In genomic region chr11:94979462-94980179, GRCm38 (mm10) we compare ENCODE assay signal across 10 mouse cellular contexts. TPM values are rescaled to one million over a fixed set of nuclear protein-coding genes. Genes with fewer than 3 reads are reported as not detected.
DNase-seq lines count a peak whose midpoint lies in the region; ATAC-seq lines count a peak whose summit lies in the region.
"Had no signal": no experiment of that assay in that cellular context is flagged by ENCODE, and none has a peak within 500 bp of the region (broad histone marks: within the 10 kb centered on the region; RNA-seq: fewer than 3 reads in every experiment).

No protein-coding gene starts in this region.

- WGBS in kidney, embryonic 16.5 days = 77% methylated on average over 11 of the region's 11 CpGs
- WGBS in embryonic facial prominence, embryonic 14.5 days = 73% methylated on average over 11 of the region's 11 CpGs
- 75% methylated on average over 11 of the region's 11 CpGs for WGBS in hindbrain, embryonic 15.5 days
- WGBS in midbrain, embryonic 13.5 days = 81% methylated on average over 11 of the region's 11 CpGs

- DNase-seq in kidney, postnatal 10 days = no peak
- no peak for DNase-seq in embryonic facial prominence, embryonic 14.5 days (ENCODE audit: low spot score)
- no peak for DNase-seq in thymus, postnatal 4 days
- no peak for DNase-seq in layer of hippocampus, postnatal 25 days (ENCODE audit: extremely low spot score in 1 of 2, low spot score in 1 of 2)
- no peak for DNase-seq in ovary, postnatal 14 days (ENCODE audit: low spot score)

- H3K4me3 ChIP-seq in kidney, embryonic 16.5 days (ENCODE audit: low read length) = no peak overlapping the region
- peak overlapping the region; percentile 30 for H3K4me3 ChIP-seq in embryonic facial prominence, embryonic 14.5 days (ENCODE audit: low read depth, low read length)
- peak overlapping the region; percentile 26 for H3K4me3 ChIP-seq in hindbrain, embryonic 15.5 days
- H3K4me3 ChIP-seq in midbrain, embryonic 13.5 days (replicated peaks) = peak overlapping the region; percentile 23

- no peak overlapping the region for H3K27ac ChIP-seq in kidney, embryonic 16.5 days (ENCODE audit: low read length)
- no peak overlapping the region for H3K27ac ChIP-seq in embryonic facial prominence, embryonic 14.5 days (replicated peaks; ENCODE audit: low read depth, low read length)
- peak overlapping the region; percentile 92 for H3K27ac ChIP-seq in hindbrain, embryonic 15.5 days (replicated peaks)
- H3K27ac ChIP-seq in midbrain, embryonic 13.5 days = 0 out of 2 replicates have a peak overlapping the region, but pooled peaks have one; percentile 44

- H3K4me1 ChIP-seq in kidney, embryonic 16.5 days (ENCODE audit: insufficient read depth, low read length) = no peaks in the 10 kb centered on the region
- H3K4me1 ChIP-seq in embryonic facial prominence, embryonic 14.5 days (ENCODE audit: control insufficient read depth, insufficient read depth, low read length) = peaks cover 8% of the 10 kb centered on the region
- peaks cover 20% of the 10 kb centered on the region for H3K4me1 ChIP-seq in hindbrain, embryonic 15.5 days (replicated peaks)
- H3K4me1 ChIP-seq in midbrain, embryonic 13.5 days (replicated peaks) = peaks cover 13% of the 10 kb centered on the region

- peak; percentile 24 for ATAC-seq in kidney, embryonic 16.5 days (ENCODE audit: low FRiP score, low TSS enrichment)
- no peak for ATAC-seq in embryonic facial prominence, embryonic 14.5 days (ENCODE audit: low read depth)
- ATAC-seq in hindbrain, embryonic 15.5 days (ENCODE audit: low FRiP score, low read depth) = 0 out of 2 replicates have a peak, but pooled peaks have one; percentile 13
- ATAC-seq in midbrain, embryonic 13.5 days = peak; percentile 41

- peak overlapping the region; percentile 45 for H3K4me2 ChIP-seq in kidney, embryonic 16.5 days (replicated peaks; ENCODE audit: low read depth, low read length)
- H3K4me2 ChIP-seq in embryonic facial prominence, embryonic 14.5 days (ENCODE audit: low read depth, low read length) = peak overlapping the region; percentile 58
- peak overlapping the region; percentile 54 for H3K4me2 ChIP-seq in hindbrain, embryonic 15.5 days
- peak overlapping the region; percentile 44 for H3K4me2 ChIP-seq in midbrain, embryonic 13.5 days (replicated peaks)

- H3K36me3 ChIP-seq in kidney, embryonic 16.5 days (ENCODE audit: insufficient read depth, low read length) = no peaks in the 10 kb centered on the region
- H3K36me3 ChIP-seq in embryonic facial prominence, embryonic 14.5 days (ENCODE audit: control insufficient read depth, insufficient read depth, low read length) = no peaks in the 10 kb centered on the region
- no peaks in the 10 kb centered on the region for H3K36me3 ChIP-seq in hindbrain, embryonic 15.5 days
- no peaks in the 10 kb centered on the region for H3K36me3 ChIP-seq in midbrain, embryonic 13.5 days

- peak overlapping the region; percentile 9 for H3K9ac ChIP-seq in kidney, embryonic 16.5 days (replicated peaks; ENCODE audit: low read length)
- peak overlapping the region; percentile 28 for H3K9ac ChIP-seq in embryonic facial prominence, embryonic 14.5 days (ENCODE audit: low read depth, low read length)
- peak overlapping the region; percentile 12; the same call in 1 of the 2 replicates for H3K9ac ChIP-seq in hindbrain, embryonic 15.5 days
- no peak overlapping the region; the same call in 1 of the 2 replicates for H3K9ac ChIP-seq in midbrain, embryonic 13.5 days (replicated peaks)

- no peaks in the 10 kb centered on the region for H3K27me3 ChIP-seq in kidney, embryonic 16.5 days (ENCODE audit: insufficient read depth, low read length)
- H3K27me3 ChIP-seq in embryonic facial prominence, embryonic 14.5 days (replicated peaks; ENCODE audit: control insufficient read depth, insufficient read depth, low read length) = no peaks in the 10 kb centered on the region
- no peaks in the 10 kb centered on the region for H3K27me3 ChIP-seq in hindbrain, embryonic 15.5 days
- no peaks in the 10 kb centered on the region for H3K27me3 ChIP-seq in midbrain, embryonic 13.5 days

- no peaks in the 10 kb centered on the region for H3K9me3 ChIP-seq in kidney, embryonic 16.5 days (ENCODE audit: low read length)
- H3K9me3 ChIP-seq in embryonic facial prominence, embryonic 14.5 days (ENCODE audit: control insufficient read depth, low read length) = no peaks in the 10 kb centered on the region
- no peaks in the 10 kb centered on the region for H3K9me3 ChIP-seq in hindbrain, embryonic 15.5 days
- H3K9me3 ChIP-seq in midbrain, embryonic 13.5 days = no peaks in the 10 kb centered on the region

RNA-seq across cellular contexts. Expression of gene Sgca, which starts 3.5 kb away (rescaled TPM):
- 0.19 and 0.71 TPM in 2 replicates for polyA plus RNA-seq in kidney, embryonic 16.5 days (2015; fragmentation: Nextera tagmentation; extraction: Ambion mirVana)
- 18.6 and 19.5 TPM in 2 replicates for polyA plus RNA-seq in embryonic facial prominence, embryonic 14.5 days (2014; fragmentation: Nextera tagmentation; extraction: Ambion mirVana)
- polyA plus RNA-seq in hindbrain, embryonic 15.5 days (2015; fragmentation: Nextera tagmentation; extraction: Ambion mirVana) = 0.19 TPM in 1 of 2 replicates, not detected in the other
- polyA plus RNA-seq in midbrain, embryonic 13.5 days (2015; fragmentation: Nextera tagmentation; extraction: Ambion mirVana) = 0.17 TPM in 1 of 2 replicates, not detected in the other
- total RNA-seq in layer of hippocampus, postnatal 25 days (2021) = under 1 TPM; 0.44 to 0.45 TPM
- total RNA-seq: left cerebral cortex, postnatal 4 days had no signal

RNA-seq across cellular contexts. Expression of gene Ppp1r9b, which starts 11.2 kb away (rescaled TPM):
- polyA plus RNA-seq in kidney, embryonic 16.5 days (2015; fragmentation: Nextera tagmentation; extraction: Ambion mirVana) = 9.9 and 10.7 TPM in 2 replicates
- polyA plus RNA-seq in embryonic facial prominence, embryonic 14.5 days (2014; fragmentation: Nextera tagmentation; extraction: Ambion mirVana) = 16.0 and 16.1 TPM in 2 replicates
- polyA plus RNA-seq in hindbrain, embryonic 15.5 days (2015; fragmentation: Nextera tagmentation; extraction: Ambion mirVana) = 20.7 and 21.4 TPM in 2 replicates
- 17.4 and 17.8 TPM in 2 replicates for polyA plus RNA-seq in midbrain, embryonic 13.5 days (2015; fragmentation: Nextera tagmentation; extraction: Ambion mirVana)
- 100 to 1,000 TPM; 926 to 939 TPM for total RNA-seq in layer of hippocampus, postnatal 25 days (2021)

RNA-seq across cellular contexts. Expression of gene Hils1, which starts 12.2 kb away (rescaled TPM):
- not detected in 2 replicates for polyA plus RNA-seq in kidney, embryonic 16.5 days (2015; fragmentation: Nextera tagmentation; extraction: Ambion mirVana)
- 0.25 and 0.61 TPM in 2 replicates for polyA plus RNA-seq in embryonic facial prominence, embryonic 14.5 days (2014; fragmentation: Nextera tagmentation; extraction: Ambion mirVana)
- polyA plus RNA-seq in hindbrain, embryonic 15.5 days (2015; fragmentation: Nextera tagmentation; extraction: Ambion mirVana) = not detected in 2 replicates
- not detected in 2 replicates for polyA plus RNA-seq in midbrain, embryonic 13.5 days (2015; fragmentation: Nextera tagmentation; extraction: Ambion mirVana)
- total RNA-seq in layer of hippocampus, postnatal 25 days (2021) = not detected
- polyA plus RNA-seq: spleen, adult 2 months had no signal

RNA-seq across cellular contexts. Expression of gene Samd14, which starts 30.1 kb away (rescaled TPM):
- polyA plus RNA-seq in kidney, embryonic 16.5 days (2015; fragmentation: Nextera tagmentation; extraction: Ambion mirVana) = 19.2 and 21.2 TPM in 2 replicates
- polyA plus RNA-seq in embryonic facial prominence, embryonic 14.5 days (2014; fragmentation: Nextera tagmentation; extraction: Ambion mirVana) = 21.9 and 29.0 TPM in 2 replicates
- polyA plus RNA-seq in hindbrain, embryonic 15.5 days (2015; fragmentation: Nextera tagmentation; extraction: Ambion mirVana) = 146 and 176 TPM in 2 replicates
- 123 and 141 TPM in 2 replicates for polyA plus RNA-seq in midbrain, embryonic 13.5 days (2015; fragmentation: Nextera tagmentation; extraction: Ambion mirVana)
- 10 to 100 TPM; 48.4 to 49.1 TPM for total RNA-seq in layer of hippocampus, postnatal 25 days (2021)

RNA-seq across cellular contexts. Expression of gene Col1a1, which starts 43.6 kb away (rescaled TPM):
- polyA plus RNA-seq in kidney, embryonic 16.5 days (2015; fragmentation: Nextera tagmentation; extraction: Ambion mirVana) = 869 and 941 TPM in 2 replicates
- polyA plus RNA-seq in embryonic facial prominence, embryonic 14.5 days (2014; fragmentation: Nextera tagmentation; extraction: Ambion mirVana) = 3,653 and 4,731 TPM in 2 replicates
- 120 and 145 TPM in 2 replicates for polyA plus RNA-seq in hindbrain, embryonic 15.5 days (2015; fragmentation: Nextera tagmentation; extraction: Ambion mirVana)
- 51.5 and 68.9 TPM in 2 replicates for polyA plus RNA-seq in midbrain, embryonic 13.5 days (2015; fragmentation: Nextera tagmentation; extraction: Ambion mirVana)
- 10 to 100 TPM; 18.5 to 19.2 TPM for total RNA-seq in layer of hippocampus, postnatal 25 days (2021)

Comparison
In these comparisons a context has a peak if more than half of its experiments do, and no peak if none do; other contexts are left out.
1. H3K27ac ChIP-seq: peak in hindbrain, embryonic 15.5 days (single experiment) and midbrain, embryonic 13.5 days (single experiment); none in kidney, embryonic 16.5 days (single experiment) and embryonic facial prominence, embryonic 14.5 days (single experiment).
2. RNA of gene Sgca, which starts 3.5 kb away (polyA plus RNA-seq): 18.6 to 19.5 TPM in embryonic facial prominence, embryonic 14.5 days; 0.19 to 0.71 TPM in kidney, embryonic 16.5 days, 0.19 TPM in hindbrain, embryonic 15.5 days and 0.17 TPM in midbrain, embryonic 13.5 days; every median in the first group is over 10 times any median in the second.
3. Peak in every context shown above with its lines, with median percentiles within 50 percentile points of each other: H3K4me2 ChIP-seq.